Mouse (Mus musculus) induced T-regulatory cell, adult 2 months (primary cell): ENCODE measurements around the gene Pex6.

ENCODE experiments used
- DNase-seq: peaks from one replicate; pipeline ENCODE4 v3.0.0-alpha.2; 2012; ENCODE audit warnings: low read depth

The Pex6 gene

GRCm38 (mm10) chr17:46775070-46775469 lies 63.8 kb downstream of the Pex6 start:
- DNase-seq, result no peak
